Mouse (Mus musculus): ENCODE measurements around the gene Actn1.

Gene Actn1

DNA sequence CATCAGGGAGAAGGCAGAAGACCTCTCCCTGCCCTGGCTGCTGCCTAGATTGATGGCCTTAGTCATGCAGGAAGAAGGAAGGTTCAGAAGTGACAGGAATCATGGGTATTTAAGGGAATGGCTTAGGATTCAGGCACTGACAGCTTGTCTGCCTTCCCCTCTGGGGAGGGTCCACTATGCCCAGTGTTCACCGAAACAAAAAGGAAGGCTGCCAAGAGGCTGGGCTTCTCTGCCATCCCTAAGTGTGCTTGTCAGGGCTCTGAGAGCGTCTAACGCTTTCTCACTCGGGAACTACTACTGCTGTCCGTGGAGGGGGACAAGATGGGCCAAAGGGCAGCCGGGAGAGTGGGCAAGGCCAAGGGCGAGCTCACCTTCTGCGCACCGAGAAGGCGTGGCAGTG is 69.3 kb downstream of the Actn1 start:
- no peak for DNase-seq (ENCODE audit: low read depth, low spot score)

DNA sequence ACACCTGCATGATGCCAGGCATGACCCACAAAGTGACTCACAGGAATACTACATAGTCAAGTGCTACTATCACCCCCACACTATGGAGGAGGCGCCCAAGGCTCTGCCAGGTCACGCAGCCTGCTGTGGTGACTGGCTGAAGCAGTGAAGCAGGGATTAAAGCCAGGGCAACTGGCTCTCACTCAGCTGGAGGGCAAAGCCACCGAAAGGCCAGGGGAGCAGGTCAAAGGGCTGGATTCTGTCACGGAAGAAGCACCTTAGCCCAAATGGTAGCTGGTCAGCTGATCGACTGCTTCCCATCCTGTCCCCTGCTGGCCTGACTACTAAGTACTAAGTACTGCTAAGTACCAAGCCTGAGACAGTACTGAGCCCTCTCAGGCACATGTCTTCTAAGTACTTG is 76.1 kb downstream of the Actn1 start:
- no peak for DNase-seq (ENCODE audit: low read depth, low spot score)

DNA sequence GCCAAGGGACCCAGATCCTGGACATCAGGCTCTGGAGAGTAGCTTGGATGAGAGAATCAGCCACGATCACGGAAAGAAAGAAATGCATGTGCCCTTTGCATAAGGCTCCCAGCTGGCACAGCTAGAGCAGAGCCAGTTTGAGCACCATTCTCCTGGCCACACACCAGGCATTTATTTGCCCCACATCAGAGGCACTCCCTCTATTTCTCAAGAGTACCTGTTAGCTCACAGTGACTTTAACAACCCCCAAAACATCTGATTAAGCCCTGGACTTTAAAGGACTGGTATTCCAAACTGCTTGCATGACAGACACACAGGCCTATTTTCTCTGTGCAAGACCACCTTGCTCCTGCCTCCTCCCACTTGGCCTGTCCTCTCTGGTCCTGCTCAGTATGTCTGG is 78.3 kb downstream of the Actn1 start:
- DNase-seq (ENCODE audit: low read depth, low spot score) = no peak

DNA sequence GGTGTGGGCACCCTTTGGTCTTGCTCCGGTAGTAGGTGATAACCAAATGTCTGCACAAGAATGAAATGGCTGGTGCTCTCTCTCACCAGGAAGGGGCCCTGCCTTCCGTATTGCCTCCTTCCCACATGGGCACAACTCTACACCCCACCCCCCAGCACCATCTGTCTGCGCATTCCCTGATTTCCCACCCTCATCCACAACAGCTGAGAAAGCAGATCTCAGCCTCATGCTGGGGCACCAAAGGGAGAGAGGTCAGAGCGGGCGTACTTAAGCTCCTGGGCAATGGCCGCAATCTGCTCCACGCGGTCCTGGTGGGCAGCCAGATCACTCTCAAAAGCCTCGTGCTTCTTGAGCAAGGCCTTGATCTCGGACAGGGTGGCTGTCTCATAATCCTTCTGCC is 82.1 kb downstream of the Actn1 start:
- peak; percentile 64 for DNase-seq (ENCODE audit: low read depth, low spot score)

DNA sequence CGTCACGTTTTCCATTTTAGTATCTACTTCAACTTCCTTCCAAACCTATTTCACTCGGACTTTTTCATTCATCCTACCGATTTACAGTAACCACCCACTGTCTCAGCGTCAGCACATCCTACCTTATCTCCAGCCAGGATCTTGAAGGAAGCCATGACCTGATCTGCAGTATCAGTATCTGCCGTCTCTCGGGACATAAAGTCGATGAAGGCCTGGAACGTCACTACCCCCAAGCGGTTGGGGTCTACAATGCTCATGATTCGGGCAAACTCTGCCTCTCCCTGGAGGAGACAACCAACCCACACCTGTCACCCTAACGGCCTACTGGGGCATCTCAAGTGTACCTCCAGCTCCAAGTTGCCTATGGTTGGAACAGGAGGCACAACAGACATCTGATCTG is 91.4 kb downstream of the Actn1 start:
- no peak for DNase-seq (ENCODE audit: low read depth, low spot score)

DNA sequence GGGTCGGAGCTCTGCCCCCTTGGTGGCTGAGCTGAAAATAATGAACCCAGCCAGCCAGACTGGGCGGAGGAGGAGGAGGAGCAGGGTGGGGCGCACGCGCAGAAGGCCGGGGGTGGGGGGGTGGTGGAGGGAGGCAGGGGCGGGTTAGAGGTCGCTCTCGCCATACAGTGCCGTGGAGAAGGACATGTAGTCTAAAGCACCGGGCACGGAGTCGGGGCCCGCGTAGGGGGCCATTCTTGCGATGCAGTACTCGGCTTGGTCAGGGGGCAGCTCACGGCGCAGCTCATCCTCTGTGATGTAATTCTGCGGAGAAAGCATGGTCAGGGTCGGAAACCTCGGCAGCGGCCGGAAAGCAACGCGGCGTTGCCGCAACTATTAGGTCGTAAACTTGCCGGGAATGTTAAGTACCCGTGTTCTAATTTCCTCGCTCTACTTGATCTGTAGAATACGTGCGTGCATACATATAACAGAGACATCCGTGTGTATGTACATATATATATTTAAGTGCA is 91.9 kb downstream of the Actn1 start:
- DNase-seq (ENCODE audit: low read depth, low spot score) = peak; percentile 95

DNA sequence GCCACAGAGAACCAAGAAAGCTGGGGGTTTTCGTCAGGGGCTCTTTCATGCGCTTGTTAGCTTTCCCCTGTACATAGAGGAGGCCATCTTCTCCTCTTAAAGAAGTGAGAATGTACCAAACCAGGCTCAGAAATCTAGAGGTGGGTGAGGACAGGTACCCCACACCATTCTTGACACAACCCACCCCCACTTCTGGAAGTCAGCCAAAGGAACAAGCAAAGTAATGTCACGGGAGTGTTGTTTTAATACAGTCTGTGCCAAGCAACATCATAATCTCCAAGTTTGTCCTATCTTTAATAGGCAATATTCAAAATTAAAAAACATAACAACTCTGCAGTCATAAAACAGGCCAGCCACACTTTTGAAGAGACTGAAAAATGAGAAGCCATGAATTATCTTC is 92.8 kb downstream of the Actn1 start:
- DNase-seq (ENCODE audit: low read depth, low spot score) = no peak

DNA sequence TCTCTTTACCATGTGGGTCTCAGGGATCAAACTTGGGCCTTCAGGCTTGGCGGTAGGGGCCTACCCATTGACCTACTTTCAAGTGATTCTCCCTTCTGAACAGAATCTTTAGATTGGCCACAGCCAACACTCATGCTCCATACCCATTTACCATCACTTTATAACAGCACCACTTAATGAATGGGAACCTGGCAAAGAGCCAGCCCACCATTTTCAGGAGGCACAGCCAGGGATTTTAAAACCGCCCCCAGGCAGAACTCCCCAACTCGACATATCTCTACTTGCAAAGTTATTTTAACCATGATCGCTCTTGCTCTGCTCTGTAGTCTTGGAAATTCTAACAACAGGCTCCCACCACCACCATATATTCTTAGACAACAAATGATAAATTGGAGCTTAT is 93.5 kb downstream of the Actn1 start:
- peak; percentile 46 for DNase-seq (ENCODE audit: low read depth, low spot score)

DNA sequence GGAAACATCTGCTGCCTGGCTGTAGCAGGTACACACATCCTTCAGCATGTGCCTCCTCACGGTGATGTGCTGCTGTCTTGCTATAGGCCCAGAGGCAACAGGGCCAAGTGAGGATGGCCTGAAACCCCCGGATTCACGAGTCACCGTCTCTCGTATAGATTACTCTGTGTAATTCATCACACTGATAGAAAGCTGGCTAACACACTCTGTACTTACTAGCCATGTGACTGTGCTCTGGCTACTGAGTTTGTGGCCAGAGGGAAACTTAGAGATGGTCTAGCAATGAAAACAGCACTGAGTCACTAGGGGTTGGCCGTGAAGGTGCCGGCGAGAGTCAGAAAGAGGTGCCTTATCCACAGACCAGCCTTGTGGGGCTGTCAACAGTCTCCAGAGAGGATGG is 95.6 kb downstream of the Actn1 start:
- no peak for DNase-seq (ENCODE audit: low read depth, low spot score)

DNA sequence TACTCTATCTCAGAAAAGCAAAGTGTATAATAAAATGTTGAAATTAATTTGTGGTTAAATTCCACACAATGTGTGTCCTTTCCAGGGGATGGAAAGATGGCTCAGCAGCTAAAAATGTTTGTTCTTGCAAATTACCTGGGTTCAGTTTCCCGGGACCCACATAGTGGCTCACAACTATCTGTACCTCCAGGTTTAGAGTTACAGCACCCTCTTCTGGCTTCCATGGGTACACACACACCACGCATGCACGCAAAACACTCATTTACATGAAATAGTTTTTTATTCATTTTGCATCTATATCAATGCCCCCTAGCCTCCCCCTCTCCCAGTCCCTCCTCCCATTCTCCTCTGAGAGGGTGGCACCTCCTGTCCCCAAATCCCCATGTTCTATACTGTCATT is 97.7 kb downstream of the Actn1 start:
- no peak for DNase-seq (ENCODE audit: low read depth, low spot score)

DNA sequence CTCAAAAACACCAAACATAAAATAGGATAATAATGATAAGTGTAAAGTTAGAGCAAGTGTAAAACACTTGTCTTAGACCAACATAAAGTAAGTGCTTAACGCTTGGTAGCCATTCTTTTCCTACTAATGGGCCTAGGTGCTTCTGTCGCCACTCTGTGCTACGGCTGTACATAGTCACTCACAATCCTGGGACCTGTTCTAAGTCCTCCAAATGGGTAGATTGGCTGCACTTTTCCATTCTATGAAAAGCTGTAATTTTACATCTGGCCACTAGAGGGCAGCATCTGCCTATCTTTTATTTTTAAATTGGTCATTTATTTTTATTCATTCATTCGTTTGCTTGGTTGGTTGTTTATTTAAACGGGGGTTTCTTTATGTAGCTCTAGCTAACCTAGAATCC is 102.5 kb downstream of the Actn1 start:
- DNase-seq (ENCODE audit: low read depth, low spot score) = peak; percentile 50

DNA sequence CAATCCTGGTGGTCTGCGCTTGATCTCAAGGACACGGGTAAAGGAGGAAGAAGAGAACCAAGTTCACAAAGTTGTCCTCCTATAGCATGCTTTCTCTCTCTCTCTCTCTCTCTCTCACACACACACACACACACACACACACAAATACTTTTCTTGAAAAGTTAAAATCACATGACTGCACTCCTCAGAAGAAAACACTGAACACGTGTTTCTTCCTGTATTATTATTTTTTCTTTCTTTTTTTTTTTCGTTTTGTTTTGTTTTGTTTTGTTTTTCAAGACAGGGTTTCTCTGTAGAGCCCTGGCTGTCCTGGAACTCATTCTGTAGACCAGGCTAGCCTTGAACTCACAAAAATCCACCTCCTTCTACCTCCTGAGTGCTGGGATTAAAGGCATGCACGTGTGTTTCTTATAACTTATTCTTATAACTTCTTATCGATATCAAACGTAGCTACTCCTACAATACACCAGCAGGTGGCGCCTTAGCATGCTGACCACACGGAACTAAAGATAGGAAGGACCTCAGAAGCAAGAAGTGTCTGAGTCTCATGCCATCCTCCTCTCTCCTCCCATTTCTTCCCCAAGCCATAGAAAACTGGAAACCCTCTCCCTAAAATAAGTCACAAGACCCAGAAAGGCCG is 106.4 kb downstream of the Actn1 start:
- DNase-seq (ENCODE audit: low read depth, low spot score) = peak; percentile 66

DNA sequence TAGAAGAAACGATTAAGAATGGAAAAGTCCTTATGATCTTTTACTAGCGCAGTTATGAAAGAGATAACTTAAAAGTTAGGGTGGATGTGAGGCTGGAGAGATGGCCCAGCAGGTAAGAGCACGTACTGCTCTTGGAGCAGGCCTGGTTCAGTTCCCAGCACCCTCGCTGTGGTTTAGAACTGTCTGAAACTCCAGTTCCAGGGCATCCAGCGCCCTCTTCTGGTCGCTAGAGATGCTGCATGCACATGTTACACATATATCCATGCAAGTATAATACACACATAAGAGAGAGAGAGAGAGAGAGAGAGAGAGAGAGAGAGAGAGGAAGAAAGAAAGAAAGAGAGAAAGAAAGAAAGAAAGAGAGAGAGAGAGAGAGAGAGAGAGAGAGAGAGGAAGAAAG is 107.1 kb downstream of the Actn1 start:
- no peak for DNase-seq (ENCODE audit: low read depth, low spot score)

DNA sequence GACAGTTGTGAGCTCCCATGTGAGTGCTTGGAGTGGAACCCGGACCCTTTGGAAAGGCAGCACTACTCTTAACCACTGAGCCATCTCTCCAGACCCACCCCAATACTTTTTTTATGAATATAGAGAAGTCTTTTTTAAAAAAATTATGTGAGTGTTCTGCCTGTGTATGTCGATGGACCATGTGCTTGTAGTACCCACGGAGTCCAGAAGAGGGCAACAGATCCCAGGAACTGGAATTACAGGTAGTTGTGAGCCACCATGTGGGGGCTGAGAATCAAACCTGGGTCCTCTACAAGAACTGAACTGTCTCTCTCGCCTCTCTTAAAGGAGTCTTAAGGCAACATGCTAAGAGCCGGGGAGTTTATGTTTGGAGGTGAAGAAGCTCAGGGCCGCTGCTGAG is 108.3 kb downstream of the Actn1 start:
- DNase-seq (ENCODE audit: low read depth, low spot score) = no peak

DNA sequence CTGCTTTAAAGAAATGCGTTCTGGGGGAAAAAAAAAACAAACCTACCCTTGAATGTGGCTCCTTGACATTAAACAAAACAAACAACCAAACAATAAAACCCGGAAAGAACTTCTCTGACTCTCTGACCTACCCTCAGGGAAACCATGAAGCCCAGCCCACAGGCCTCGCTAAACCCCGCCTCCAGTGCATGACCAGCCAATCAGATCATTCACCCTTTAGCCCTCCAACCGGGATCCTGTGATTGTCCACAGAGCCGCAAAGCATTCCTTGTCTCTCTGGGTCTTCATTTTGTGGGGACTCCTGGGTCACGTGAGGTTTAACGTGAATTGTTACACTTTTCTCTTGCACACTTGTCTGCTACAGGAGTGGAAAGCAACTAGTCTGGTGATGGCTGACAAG is 109.5 kb downstream of the Actn1 start:
- DNase-seq (ENCODE audit: low read depth, low spot score) = no peak

DNA sequence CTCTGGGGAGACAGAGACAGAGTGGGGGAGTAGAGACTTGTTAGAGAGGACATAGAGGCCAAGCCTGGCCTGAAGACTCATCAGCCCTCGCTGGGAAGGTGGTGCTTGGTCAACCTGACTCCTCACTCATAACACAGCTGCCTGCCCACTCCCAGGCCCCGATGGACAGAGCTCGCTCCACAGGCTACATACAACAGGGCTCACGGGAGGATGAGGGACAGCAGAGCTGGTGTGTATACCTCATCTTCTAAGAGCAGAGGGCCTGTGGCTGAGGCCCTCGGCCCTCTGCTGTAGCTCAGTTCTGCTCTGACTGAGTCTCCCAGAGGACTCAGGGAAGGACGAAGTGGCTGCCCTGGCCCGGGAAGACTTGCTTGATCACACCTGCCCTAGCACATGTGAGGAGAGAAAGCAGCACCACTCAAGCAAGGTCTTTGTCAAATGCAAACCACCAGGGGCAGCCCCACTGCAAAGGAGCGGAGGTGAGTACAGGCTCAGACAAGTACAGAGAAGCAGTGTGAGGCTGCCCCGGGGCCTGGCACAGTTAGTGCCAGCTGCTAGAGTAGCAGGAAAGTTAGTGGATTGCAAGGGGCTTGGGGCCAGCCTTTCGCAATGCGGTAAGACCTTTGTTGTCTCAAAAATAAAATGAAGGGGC is 112.5 kb downstream of the Actn1 start:
- no peak for DNase-seq (ENCODE audit: low read depth, low spot score)

DNA sequence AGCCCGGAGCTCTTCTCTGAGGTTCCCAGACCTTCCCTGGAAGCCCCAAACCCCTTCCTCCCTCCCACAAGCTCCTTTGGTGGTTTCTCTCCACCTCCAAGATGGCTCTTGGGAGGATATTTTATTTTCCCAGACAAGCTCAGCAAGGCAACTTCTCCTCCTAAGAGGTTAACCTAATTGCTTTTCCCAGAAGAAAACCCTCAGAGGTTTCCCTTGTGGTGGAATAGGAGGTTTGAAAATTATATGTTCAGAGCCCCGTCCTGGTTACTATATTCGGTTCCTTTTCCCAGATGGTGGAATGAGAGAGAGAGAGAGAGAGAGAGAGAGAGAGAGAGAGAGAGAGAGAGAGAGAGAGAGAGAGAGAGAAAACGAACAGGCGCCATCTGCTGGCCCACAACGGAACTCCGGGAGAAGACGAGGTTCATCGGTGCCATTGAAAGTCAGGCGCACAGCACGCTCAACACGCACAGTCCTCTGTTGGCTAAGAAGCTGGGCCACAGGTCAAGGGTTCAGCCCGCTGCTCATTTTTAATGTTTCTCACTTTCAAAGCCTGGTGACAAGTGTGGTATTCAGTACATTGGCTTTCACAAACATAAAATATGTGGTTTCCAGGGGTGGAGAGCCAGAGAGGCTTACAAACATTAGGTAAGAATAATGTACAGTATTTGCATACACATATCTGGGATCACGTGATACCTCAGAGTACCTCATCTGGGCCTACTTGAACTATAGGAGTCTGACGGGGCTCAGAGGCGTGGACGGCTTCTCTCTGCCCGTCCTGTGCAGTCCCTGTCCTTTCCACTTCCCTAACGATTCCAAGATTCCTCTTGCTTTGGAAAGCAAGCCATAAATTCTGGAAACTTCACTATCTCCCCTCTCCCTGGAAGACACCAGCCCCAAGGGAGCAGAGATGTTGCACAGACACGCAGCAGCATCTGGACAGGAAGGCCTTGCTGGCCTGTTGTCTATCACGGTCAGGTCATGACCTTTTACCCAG is 113.6 kb downstream of the Actn1 start:
- DNase-seq (ENCODE audit: low read depth, low spot score) = peak; percentile 88

DNA sequence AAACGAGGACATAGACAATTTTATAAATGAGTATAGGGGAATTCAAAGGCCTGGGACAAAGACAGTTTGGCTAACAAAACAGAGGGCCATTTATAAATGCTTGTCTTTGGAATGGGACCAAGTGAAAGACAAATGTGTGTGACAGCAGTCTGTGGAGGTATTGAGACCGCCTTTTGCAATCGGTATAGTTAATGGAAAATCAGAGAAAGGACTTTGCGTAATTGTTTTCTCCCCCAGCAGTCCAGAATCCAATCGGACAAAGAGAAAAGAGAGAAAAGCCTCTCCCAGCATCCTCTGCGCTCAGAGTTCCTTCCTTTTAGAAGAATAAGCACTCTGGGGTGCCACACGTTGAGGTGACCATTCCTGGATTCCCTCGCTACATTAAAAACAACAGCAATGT is 114.8 kb downstream of the Actn1 start:
- DNase-seq (ENCODE audit: low read depth, low spot score) = no peak

DNA sequence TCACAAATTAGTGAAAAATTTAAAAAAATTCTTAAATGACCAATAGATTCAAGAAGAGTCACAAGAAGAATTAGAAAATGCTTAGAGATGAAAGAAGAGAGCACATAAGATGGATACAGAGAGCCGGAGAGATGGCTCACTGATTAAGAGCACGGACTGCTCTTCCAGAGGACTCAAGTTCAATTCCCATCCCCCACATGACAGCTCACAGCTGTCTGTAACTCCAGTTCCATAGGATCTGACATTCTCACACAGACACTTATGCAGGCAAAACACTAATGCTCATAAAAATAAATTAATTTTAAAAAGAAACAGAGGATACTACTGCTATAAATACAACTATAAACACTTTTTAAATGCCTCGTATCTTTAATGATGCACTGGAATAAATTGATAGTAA is 115.3 kb downstream of the Actn1 start:
- no peak for DNase-seq (ENCODE audit: low read depth, low spot score)

DNA sequence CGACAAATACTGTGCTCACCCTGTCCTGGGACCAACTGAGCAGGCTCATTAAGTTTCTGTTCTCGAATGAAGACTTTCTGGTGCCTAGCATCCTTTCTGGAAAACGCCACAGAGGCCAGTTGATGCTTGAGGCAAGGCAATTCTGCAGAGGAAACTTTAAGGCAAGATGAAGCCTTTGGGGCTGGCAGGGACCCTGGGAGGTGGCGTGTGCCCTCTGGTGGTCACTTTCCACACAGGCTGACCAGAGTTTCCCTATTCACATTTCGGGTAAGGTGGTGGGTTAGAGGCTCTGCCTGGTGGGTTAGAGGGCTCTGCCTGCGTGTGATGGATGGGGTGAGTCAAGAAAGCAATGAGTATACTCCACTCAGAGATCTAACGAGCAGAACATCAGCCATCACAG is 118.7 kb downstream of the Actn1 start:
- peak; percentile 69 for DNase-seq (ENCODE audit: low read depth, low spot score)

DNA sequence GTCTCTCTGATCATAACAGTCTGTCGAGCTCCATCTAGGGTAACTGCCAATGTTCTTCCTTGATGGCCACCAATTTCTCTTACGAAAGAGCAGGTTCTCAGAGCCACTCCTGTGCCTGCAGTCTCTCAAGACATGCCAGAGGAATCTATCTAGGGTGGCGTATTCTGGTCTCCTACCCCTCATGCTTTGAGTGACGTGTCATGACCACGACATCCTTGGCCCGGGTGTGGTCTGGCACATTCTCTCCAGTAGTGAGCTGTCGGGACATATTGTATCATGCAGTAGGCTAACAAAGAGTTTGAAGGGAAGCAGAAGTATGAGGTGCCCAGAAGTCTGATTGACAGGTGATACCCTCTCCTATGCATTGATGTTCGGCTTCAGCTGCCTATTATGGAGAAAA is 119.2 kb downstream of the Actn1 start:
- DNase-seq (ENCODE audit: low read depth, low spot score) = no peak

DNA sequence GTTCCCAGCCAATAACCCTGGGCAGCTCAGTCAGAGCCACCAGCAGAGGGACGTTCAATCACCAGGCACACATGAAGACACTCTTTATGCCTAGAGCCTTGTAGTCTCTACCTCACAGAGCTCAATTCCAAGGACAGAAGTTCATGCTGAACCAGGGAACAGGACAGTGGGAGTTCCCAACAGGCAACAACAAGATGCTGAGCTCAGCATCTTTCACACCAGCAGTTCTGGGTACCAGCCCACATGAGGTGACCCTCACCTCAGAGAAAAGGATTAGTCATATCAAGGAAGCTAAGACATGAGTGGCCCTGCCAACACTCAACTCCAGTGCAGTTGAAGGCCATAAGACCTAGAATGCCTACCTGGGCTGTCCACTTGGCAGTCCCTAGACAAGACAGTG is 122.4 kb downstream of the Actn1 start:
- no peak for DNase-seq (ENCODE audit: low read depth, low spot score)
